Comparison of ENCODE assay signal across 20 mouse cellular contexts in genomic region chr11:80515346-80515745, GRCm38 (mm10). TPM values are rescaled to one million over a fixed set of nuclear protein-coding genes. Genes with fewer than 3 reads are reported as not detected.
DNase-seq lines count a peak whose midpoint lies in the region; ATAC-seq and TF ChIP-seq lines count a peak whose summit lies in the region.
"Had no signal": no experiment of that assay in that cellular context is flagged by ENCODE, and none has a peak within 500 bp of the region (broad histone marks: within the 10 kb centered on the region; RNA-seq: fewer than 3 reads in every experiment).

No protein-coding gene starts in this region.

- no peaks in the 10 kb centered on the region for H3K9me3 ChIP-seq in midbrain, embryonic 13.5 days
- no peaks in the 10 kb centered on the region for H3K9me3 ChIP-seq in midbrain, postnatal 0 days (ENCODE audit: low read length)
- H3K9me3 ChIP-seq in forebrain, postnatal 0 days (ENCODE audit: low read length), result no peaks in the 10 kb centered on the region
- H3K9me3 ChIP-seq: embryonic facial prominence, embryonic 15.5 days; neural tube, embryonic 12.5 days had no signal

- no peaks in the 10 kb centered on the region for H3K36me3 ChIP-seq in midbrain, embryonic 13.5 days
- H3K36me3 ChIP-seq in midbrain, postnatal 0 days (ENCODE audit: insufficient read depth, low read length), result no peaks in the 10 kb centered on the region
- no peaks in the 10 kb centered on the region for H3K36me3 ChIP-seq in forebrain, postnatal 0 days (ENCODE audit: insufficient read depth)
- H3K36me3 ChIP-seq: embryonic facial prominence, embryonic 15.5 days; neural tube, embryonic 12.5 days had no signal

- H3K27ac ChIP-seq in midbrain, embryonic 13.5 days, result peak overlapping the region; percentile 10; the same call in 1 of the 2 replicates
- H3K27ac ChIP-seq in midbrain, postnatal 0 days (ENCODE audit: low read depth, low read length), result no peak overlapping the region
- peak overlapping the region; percentile 76 for H3K27ac ChIP-seq in forebrain, postnatal 0 days (ENCODE audit: low read depth, low read length)
- H3K27ac ChIP-seq: embryonic facial prominence, embryonic 15.5 days; neural tube, embryonic 12.5 days had no signal

- TF ChIP-seq CTCF in midbrain, postnatal 0 days (IDR thresholded peaks at IDR 0.05), result no peak
- TF ChIP-seq CTCF in forebrain, postnatal 0 days (IDR thresholded peaks at IDR 0.05; ENCODE audit: low read depth), result no peak

- H3K27me3 ChIP-seq in midbrain, embryonic 13.5 days, result peaks cover 13% of the 10 kb centered on the region; the same call in 1 of the 2 replicates
- no peaks in the 10 kb centered on the region for H3K27me3 ChIP-seq in midbrain, postnatal 0 days (ENCODE audit: insufficient read depth, low read length)
- H3K27me3 ChIP-seq in forebrain, postnatal 0 days (ENCODE audit: insufficient read depth, low read length), result no peaks in the 10 kb centered on the region
- H3K27me3 ChIP-seq: embryonic facial prominence, embryonic 15.5 days had no signal

- H3K9ac ChIP-seq in midbrain, embryonic 13.5 days (replicated peaks), result no peak overlapping the region; the same call in 1 of the 2 replicates
- no peak overlapping the region for H3K9ac ChIP-seq in midbrain, postnatal 0 days (replicated peaks; ENCODE audit: low read length, poor library complexity, severe bottlenecking)
- H3K9ac ChIP-seq in forebrain, postnatal 0 days, result 0 out of 2 replicates have a peak overlapping the region, but pooled peaks have one; percentile 14
- H3K9ac ChIP-seq: embryonic facial prominence, embryonic 15.5 days; neural tube, embryonic 12.5 days had no signal

- H3K4me1 ChIP-seq in midbrain, embryonic 13.5 days (replicated peaks), result peaks cover 70% of the 10 kb centered on the region
- H3K4me1 ChIP-seq in midbrain, postnatal 0 days (ENCODE audit: insufficient read depth, low read length), result peaks cover 39% of the 10 kb centered on the region
- H3K4me1 ChIP-seq in forebrain, postnatal 0 days (ENCODE audit: insufficient read depth), result peaks cover 45% of the 10 kb centered on the region

- ATAC-seq in midbrain, embryonic 13.5 days, result no peak
- ATAC-seq in midbrain, postnatal 0 days (ENCODE audit: low FRiP score), result no peak
- no peak for ATAC-seq in forebrain, postnatal 0 days
- ATAC-seq: hindbrain, embryonic 16.5 days had no signal

- WGBS in midbrain, embryonic 13.5 days, result 56% methylated on average over 1 of the region's 1 CpGs
- 42% methylated on average over 1 of the region's 1 CpGs for WGBS in midbrain, postnatal 0 days
- WGBS in forebrain, postnatal 0 days, result 29% methylated on average over 1 of the region's 1 CpGs

- DNase-seq in midbrain, postnatal 0 days (ENCODE audit: low spot score), result no peak
- DNase-seq in fat pad, adult 2 months (ENCODE audit: extremely low read depth, low read depth, low spot score), result peak; percentile 25
- no peak for DNase-seq in forebrain, postnatal 0 days
- DNase-seq in liver, result no peak
- no peak for DNase-seq in cerebellum, adult 9-10 months
- DNase-seq in frontal cortex, postnatal 10 days (ENCODE audit: low spot score in 2 of 2), result no peak
- DNase-seq: gastrocnemius, postnatal 36 days; heart, postnatal 14 days; kidney, adult 9 months; layer of hippocampus, postnatal 36 days; left cerebral cortex, postnatal 4 days; lung, adult 2 months; lung, postnatal 36 days; thymus, postnatal 36 days had no signal

- H3K4me3 ChIP-seq in midbrain, embryonic 13.5 days (replicated peaks), result no peak overlapping the region
- no peak overlapping the region for H3K4me3 ChIP-seq in midbrain, postnatal 0 days (ENCODE audit: low read depth, low read length)
- H3K4me3 ChIP-seq in forebrain, postnatal 0 days (ENCODE audit: low read depth, low read length), result no peak overlapping the region
- H3K4me3 ChIP-seq: embryonic facial prominence, embryonic 15.5 days; neural tube, embryonic 12.5 days had no signal

- H3K4me2 ChIP-seq in midbrain, embryonic 13.5 days (replicated peaks), result no peak overlapping the region
- H3K4me2 ChIP-seq in midbrain, postnatal 0 days (ENCODE audit: low read depth, low read length, poor library complexity, severe bottlenecking), result no peak overlapping the region
- H3K4me2 ChIP-seq in forebrain, postnatal 0 days (ENCODE audit: low read depth), result no peak overlapping the region
- H3K4me2 ChIP-seq: embryonic facial prominence, embryonic 15.5 days; heart, embryonic 11.5 days; liver, embryonic 11.5 days; neural tube, embryonic 12.5 days had no signal

RNA-seq across cellular contexts. Expression of gene Cdk5r1, which starts 38.5 kb away (rescaled TPM):
- polyA plus RNA-seq in midbrain, embryonic 13.5 days (2015; fragmentation: Nextera tagmentation; extraction: Ambion mirVana), result 88.3 and 98.6 TPM in 2 replicates
- 376 and 420 TPM in 2 replicates for total RNA-seq in midbrain, postnatal 0 days (2014; rRNA removed)
- 77.3 and 85.2 TPM in 2 replicates for polyA plus RNA-seq in midbrain, postnatal 0 days (2015; fragmentation: Nextera tagmentation; extraction: Ambion mirVana)
- 392 and 416 TPM in 2 replicates for total RNA-seq in forebrain, postnatal 0 days (2014; rRNA removed)
- 117 and 122 TPM in 2 replicates for polyA plus RNA-seq in forebrain, postnatal 0 days (2015; fragmentation: Nextera tagmentation; extraction: Ambion mirVana)
